Mouse (Mus musculus) neural tube, embryonic 11.5 days (tissue): Measurements from ENCODE around the gene Fignl1. TPM values are rescaled to one million over a fixed set of nuclear protein-coding genes. Genes with fewer than 3 reads are reported as not detected.

Source experiments
- ATAC-seq: fragments of 200-750 bp; cut with Nextera tagmentation; 2 replicates; pipeline ENCODE4 v1.8.0; 2017; ENCODE audit warnings: moderate number of reproducible peaks, mild to moderate bottlenecking, moderate TSS enrichment, moderate library complexity; ENCODE audit not compliant: insufficient read depth, low FRiP score, low TSS enrichment
- DNase-seq: peaks from one replicate; pipeline ENCODE4 v3.0.0-alpha.2; 2015; ENCODE audit warnings: low spot score
- H3K27ac ChIP-seq: fragments of 300-500 bp; sonication (generic); 2 replicates; pipeline ENCODE4 v1.5.1; 2014; ENCODE audit warnings: low read depth, mild to moderate bottlenecking, low read length
- H3K27me3 ChIP-seq: fragments of 300-500 bp; sonication (generic); 2 replicates; pipeline ENCODE4 v1.6.1; 2014; ENCODE audit warnings: mild to moderate bottlenecking, low read length, mixed read lengths; ENCODE audit not compliant: control insufficient read depth, insufficient read depth
- H3K36me3 ChIP-seq: fragments of 300-500 bp; sonication (generic); 2 replicates; pipeline ENCODE4 v1.6.1; 2014; ENCODE audit warnings: mild to moderate bottlenecking, low read length, moderate library complexity, mixed read lengths; ENCODE audit not compliant: control insufficient read depth, insufficient read depth
- H3K4me1 ChIP-seq: fragments of 300-500 bp; sonication (generic); 2 replicates; pipeline ENCODE4 v1.6.1; 2014; ENCODE audit warnings: low read length, mixed read lengths; ENCODE audit not compliant: control insufficient read depth, insufficient read depth
- H3K4me2 ChIP-seq: fragments of 300-500 bp; sonication (generic); 2 replicates; pipeline ENCODE4 v1.6.1; 2014; ENCODE audit warnings: low read depth, mild to moderate bottlenecking, moderate library complexity
- H3K4me3 ChIP-seq: fragments of 300-500 bp; sonication (generic); 2 replicates; pipeline ENCODE4 v1.5.1; 2014; ENCODE audit warnings: low read depth, low read length
- H3K9ac ChIP-seq: fragments of 300-500 bp; sonication (generic); 2 replicates; pipeline ENCODE4 v1.6.1; 2014; ENCODE audit warnings: mild to moderate bottlenecking, low read length
- H3K9me3 ChIP-seq: fragments of 300-500 bp; sonication (generic); 2 replicates; pipeline ENCODE4 v1.6.1; 2016; ENCODE audit warnings: low read length; ENCODE audit not compliant: control insufficient read depth
- whole genome bisulfite sequencing: fragments of 180-500 bp; shearing (Covaris S2); extraction: QIAGEN DNeasy Blood & Tissue Kit; methylation state at CpG from one replicate; pipeline ENCODE4 v1.1.7; 2014; 5-methylcytosine and 5-hydroxymethylcytosine counted together
- polyA plus RNA-seq: library from polyadenylated mRNA; unstranded; fragments of >200 nt; fragmentation: Nextera tagmentation; extraction: Ambion mirVana; gene quantifications from 2 replicates; pipeline ENCODE4 v1.2.1, GENCODE M21; 2014

Gene Fignl1
- polyA plus RNA-seq, 1 experiment from 2014 or later: 76.6 TPM

- no peak overlapping the region for H3K4me2 ChIP-seq
- ATAC-seq (no peak), DNase-seq (no peak)
- WGBS: 100% methylated on average over 1 of the region's 1 CpGs
- H3K9me3 ChIP-seq: no peaks in the 10 kb centered on the region
- H3K27ac ChIP-seq: no peak overlapping the region
- no peaks in the 10 kb centered on the region for H3K27me3 ChIP-seq
- no peak overlapping the region for H3K9ac ChIP-seq
- no peaks in the 10 kb centered on the region for H3K36me3 ChIP-seq
- no peak overlapping the region for H3K4me3 ChIP-seq
- H3K4me1 ChIP-seq: no peaks in the 10 kb centered on the region
These were observed 49.9 kb downstream of the Fignl1 start for GRCm38 (mm10) chr11:11758883-11759282.

GRCm38 (mm10) chr11:11758121-11758520 is 50.6 kb downstream of the Fignl1 start:
- Histone ChIP-seq H3K9me3 (no peaks in the 10 kb centered on the region), H3K9ac (no peak overlapping the region), H3K4me3 (no peak overlapping the region), H3K36me3 (no peaks in the 10 kb centered on the region), H3K4me1 (no peaks in the 10 kb centered on the region), H3K27me3 (no peaks in the 10 kb centered on the region), H3K4me2 (no peak overlapping the region), H3K27ac (no peak overlapping the region)
- no peak for ATAC-seq
- 73% methylated on average over 6 of the region's 6 CpGs for WGBS
- no peak for DNase-seq

GRCm38 (mm10) chr11:11752859-11753258 is 55.9 kb downstream of the Fignl1 start:
- DNase-seq (no peak), ATAC-seq (no peak)
- no peak overlapping the region for H3K4me2 ChIP-seq
- no peaks in the 10 kb centered on the region for H3K27me3 ChIP-seq
- no peaks in the 10 kb centered on the region for H3K4me1 ChIP-seq
- H3K36me3 ChIP-seq: no peaks in the 10 kb centered on the region
- H3K27ac ChIP-seq: no peak overlapping the region
- 88% methylated on average over 5 of the region's 5 CpGs for WGBS
- H3K9ac ChIP-seq: no peak overlapping the region
- no peaks in the 10 kb centered on the region for H3K9me3 ChIP-seq
- H3K4me3 ChIP-seq: no peak overlapping the region

GRCm38 (mm10) chr11:11751091-11751490 is 57.7 kb downstream of the Fignl1 start:
- Histone ChIP-seq H3K27ac (no peak overlapping the region), H3K4me2 (no peak overlapping the region), H3K4me1 (no peaks in the 10 kb centered on the region), H3K36me3 (no peaks in the 10 kb centered on the region), H3K4me3 (no peak overlapping the region), H3K9ac (no peak overlapping the region), H3K9me3 (no peaks in the 10 kb centered on the region), H3K27me3 (no peaks in the 10 kb centered on the region)
- DNase-seq (no peak), ATAC-seq (no peak)
- 91% methylated on average over 5 of the region's 5 CpGs for WGBS

GRCm38 (mm10) chr11:11744222-11744621 is 64.5 kb downstream of the Fignl1 start:
- WGBS: 58% methylated on average over 1 of the region's 1 CpGs
- no peak overlapping the region for H3K9ac ChIP-seq
- H3K9me3 ChIP-seq: no peaks in the 10 kb centered on the region
- H3K27ac ChIP-seq: no peak overlapping the region
- no peak overlapping the region for H3K4me2 ChIP-seq
- no peak for ATAC-seq
- no peak for DNase-seq
- H3K4me1 ChIP-seq: no peaks in the 10 kb centered on the region
- no peaks in the 10 kb centered on the region for H3K36me3 ChIP-seq
- no peaks in the 10 kb centered on the region for H3K27me3 ChIP-seq
- no peak overlapping the region for H3K4me3 ChIP-seq

GRCm38 (mm10) chr11:11742626-11743025 is 66.1 kb downstream of the Fignl1 start:
- Histone ChIP-seq H3K36me3 (no peaks in the 10 kb centered on the region), H3K4me2 (no peak overlapping the region), H3K9me3 (no peaks in the 10 kb centered on the region), H3K9ac (no peak overlapping the region), H3K4me1 (no peaks in the 10 kb centered on the region), H3K27ac (no peak overlapping the region), H3K4me3 (no peak overlapping the region), H3K27me3 (no peaks in the 10 kb centered on the region)
- DNase-seq: peak; percentile 47
- ATAC-seq: no peak
- WGBS: 38% methylated on average over 2 of the region's 2 CpGs

- H3K4me1 ChIP-seq: no peaks in the 10 kb centered on the region
- DNase-seq (no peak), ATAC-seq (no peak)
- no peaks in the 10 kb centered on the region for H3K9me3 ChIP-seq
- H3K4me2 ChIP-seq: no peak overlapping the region
- no peak overlapping the region for H3K4me3 ChIP-seq
- H3K27ac ChIP-seq: no peak overlapping the region
- H3K27me3 ChIP-seq: no peaks in the 10 kb centered on the region
- H3K36me3 ChIP-seq: no peaks in the 10 kb centered on the region
- H3K9ac ChIP-seq: no peak overlapping the region
- 94% methylated on average over 5 of the region's 5 CpGs for WGBS
These were observed 67.2 kb downstream of the Fignl1 start for GRCm38 (mm10) chr11:11741574-11741973.

GRCm38 (mm10) chr11:11740603-11741002 is 68.2 kb downstream of the Fignl1 start:
- H3K27me3 ChIP-seq: no peaks in the 10 kb centered on the region
- H3K4me1 ChIP-seq: no peaks in the 10 kb centered on the region
- H3K36me3 ChIP-seq: no peaks in the 10 kb centered on the region
- no peak overlapping the region for H3K4me3 ChIP-seq
- 91% methylated on average over 5 of the region's 5 CpGs for WGBS
- H3K4me2 ChIP-seq: no peak overlapping the region
- no peak overlapping the region for H3K27ac ChIP-seq
- DNase-seq (no peak), ATAC-seq (no peak)
- H3K9ac ChIP-seq: no peak overlapping the region
- H3K9me3 ChIP-seq: no peaks in the 10 kb centered on the region

GRCm38 (mm10) chr11:11739054-11739453 is 69.7 kb downstream of the Fignl1 start:
- Histone ChIP-seq H3K4me2 (no peak overlapping the region), H3K4me3 (no peak overlapping the region), H3K27me3 (no peaks in the 10 kb centered on the region), H3K36me3 (no peaks in the 10 kb centered on the region), H3K4me1 (no peaks in the 10 kb centered on the region), H3K9ac (no peak overlapping the region), H3K27ac (no peak overlapping the region), H3K9me3 (no peaks in the 10 kb centered on the region)
- 92% methylated on average over 3 of the region's 3 CpGs for WGBS
- ATAC-seq: no peak
- no peak for DNase-seq
